Mouse (Mus musculus) C2C12 (cell line): Measurements from ENCODE around the gene Erp27. TPM values are rescaled to one million over a fixed set of nuclear protein-coding genes. Genes with fewer than 3 reads are reported as not detected.

Source experiments
- H3K27me3 ChIP-seq: one replicate; pipeline ENCODE4 v1.6.1; 2011; ENCODE audit not compliant: control insufficient read depth, insufficient read depth, insufficient read length
- H3K36me3 ChIP-seq: one replicate; pipeline ENCODE4 v1.6.1; 2011; ENCODE audit not compliant: control insufficient read depth, insufficient read depth
- H3K4me3 ChIP-seq: one replicate; pipeline ENCODE4 v1.5.1; 2011; ENCODE audit warnings: mild to moderate bottlenecking, control low read depth; ENCODE audit not compliant: poor library complexity, insufficient read depth, severe bottlenecking
- H3K79me2 ChIP-seq: one replicate; pipeline ENCODE4 v1.6.1; 2011; ENCODE audit not compliant: control insufficient read depth, insufficient read depth
- H3K79me3 ChIP-seq: one replicate; pipeline ENCODE4 v1.6.1; 2011; ENCODE audit warnings: low read depth, control low read depth
- H3ac ChIP-seq: one replicate; pipeline ENCODE3; 2011; ENCODE audit warnings: low read depth; ENCODE audit not compliant: control insufficient read depth, insufficient read length
- CEBPB ChIP-seq: IDR thresholded peaks from one replicate; pipeline ENCODE4 v1.6.1; 2011; ENCODE audit warnings: low read depth, mild to moderate bottlenecking, control low read depth, moderate library complexity
- CTCF ChIP-seq: IDR thresholded peaks from one replicate; pipeline ENCODE4 v1.5.1; 2011; ENCODE audit not compliant: control insufficient read depth, insufficient read depth, insufficient read length
- FOSL1 ChIP-seq: IDR thresholded peaks from one replicate; pipeline ENCODE4 v1.8.0; 2011; ENCODE audit warnings: mild to moderate bottlenecking, low read length; ENCODE audit not compliant: poor library complexity, insufficient read depth, severe bottlenecking
- MAX ChIP-seq: IDR thresholded peaks from one replicate; pipeline ENCODE4 v1.6.1; 2011; ENCODE audit warnings: mild to moderate bottlenecking, control low read depth
- MYOD1 ChIP-seq: IDR thresholded peaks from one replicate; pipeline ENCODE4 v1.6.1; 2011; ENCODE audit warnings: low read depth; ENCODE audit not compliant: control insufficient read depth, insufficient read length
- MYOG ChIP-seq: IDR thresholded peaks from one replicate; pipeline ENCODE4 v1.6.1; 2011; ENCODE audit not compliant: control insufficient read depth, insufficient read length; ENCODE audit errors: extremely low read depth
- USF1 ChIP-seq: IDR thresholded peaks from one replicate; pipeline ENCODE4 v1.6.1; 2011; ENCODE audit warnings: low read depth, mild to moderate bottlenecking, control low read depth, moderate library complexity
- polyA plus RNA-seq: library from polyadenylated mRNA; unstranded; fragments of >200 nt; fragmentation: generic; extraction: Trizol; gene quantifications from one replicate; pipeline ENCODE4 v1.2.1, GENCODE M21; 2012; ENCODE audit warnings: missing spikeins

Gene Erp27
- polyA plus RNA-seq, 1 experiment, result 0.04 TPM

GRCm38 (mm10) chr6:136910247-136910890 lies 11.6 kb downstream of the Erp27 start:
- no peaks in the 10 kb centered on the region for H3K79me3 ChIP-seq
- no peak overlapping the region for H3K4me3 ChIP-seq
- no peak overlapping the region for H3ac ChIP-seq
- TF ChIP-seq CTCF, result no peak
- no peak for TF ChIP-seq CEBPB
- TF ChIP-seq MYOD1, result no peak
- TF ChIP-seq FOSL1, result no peak
- no peak for TF ChIP-seq MYOG
- no peak for TF ChIP-seq USF1
- TF ChIP-seq MAX, result no peak
- no peaks in the 10 kb centered on the region for H3K27me3 ChIP-seq
- H3K36me3 ChIP-seq, result no peaks in the 10 kb centered on the region
- H3K79me2 ChIP-seq, result no peaks in the 10 kb centered on the region

DNA sequence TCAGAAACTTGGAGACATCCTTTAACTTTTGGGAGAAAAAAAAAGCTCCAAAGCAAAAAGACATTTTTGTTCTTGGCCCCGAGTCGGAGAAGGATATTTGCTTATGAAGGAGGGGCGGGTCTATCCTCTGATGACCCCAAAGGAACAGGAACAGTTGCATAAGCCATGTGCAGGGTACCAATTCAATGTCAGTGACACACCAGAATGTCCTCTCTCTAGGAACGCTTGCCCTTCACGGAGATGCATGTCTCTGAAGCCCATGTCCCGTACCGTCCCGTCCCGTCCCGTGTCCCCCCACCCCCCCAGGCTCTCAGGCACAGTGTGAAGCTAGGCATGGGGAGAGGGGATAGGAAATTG lies 15.1 kb downstream of the Erp27 start:
- Histone ChIP-seq H3K36me3 (no peaks in the 10 kb centered on the region), H3K4me3 (no peak overlapping the region), H3ac (no peak overlapping the region), H3K79me3 (no peaks in the 10 kb centered on the region), H3K27me3 (no peaks in the 10 kb centered on the region), H3K79me2 (no peaks in the 10 kb centered on the region)
- TF ChIP-seq MAX, result no peak
- no peak for TF ChIP-seq MYOD1
- no peak for TF ChIP-seq USF1
- TF ChIP-seq MYOG, result no peak
- no peak for TF ChIP-seq CEBPB
- TF ChIP-seq CTCF, result no peak
- no peak for TF ChIP-seq FOSL1

- H3K36me3 ChIP-seq, result no peaks in the 10 kb centered on the region
- no peak for TF ChIP-seq CTCF
- no peak for TF ChIP-seq MYOD1
- no peak for TF ChIP-seq FOSL1
- TF ChIP-seq USF1, result no peak
- TF ChIP-seq MYOG, result no peak
- no peak for TF ChIP-seq MAX
- TF ChIP-seq CEBPB, result no peak
- H3K79me3 ChIP-seq, result no peaks in the 10 kb centered on the region
- no peaks in the 10 kb centered on the region for H3K27me3 ChIP-seq
- H3K79me2 ChIP-seq, result no peaks in the 10 kb centered on the region
- no peak overlapping the region for H3ac ChIP-seq
- no peak overlapping the region for H3K4me3 ChIP-seq
These were observed 15.6 kb downstream of the Erp27 start for GRCm38 (mm10) chr6:136906283-136906936.

DNA sequence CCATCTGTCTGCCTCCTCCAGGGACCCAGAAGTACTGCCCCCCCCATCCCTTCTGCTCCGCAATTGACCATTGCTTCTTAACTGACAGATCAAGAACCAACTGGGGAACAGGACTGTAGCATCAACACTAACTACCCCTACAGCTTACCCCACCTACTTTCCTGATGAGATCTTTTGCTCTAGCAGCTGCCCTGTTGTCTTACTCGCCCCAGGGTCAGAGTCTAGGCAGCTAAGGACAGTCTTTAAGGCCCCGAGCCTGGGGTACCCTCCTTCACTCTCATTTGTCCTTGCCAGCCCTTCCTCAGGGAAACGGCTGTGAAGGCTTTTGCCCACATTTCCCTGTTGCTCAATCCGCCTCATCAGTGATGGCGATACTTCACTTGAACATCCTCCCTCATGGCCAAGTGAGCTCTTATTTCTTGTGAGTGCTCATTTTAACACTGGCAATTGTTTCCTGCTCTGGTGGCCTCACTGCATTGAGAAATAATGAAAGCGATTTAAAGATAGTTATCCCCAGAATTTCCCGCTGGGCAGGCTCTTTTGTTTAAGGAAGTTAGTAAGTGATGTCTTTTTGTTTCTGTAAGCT lies 18.0 kb downstream of the Erp27 start:
- no peak overlapping the region for H3K4me3 ChIP-seq
- H3K79me2 ChIP-seq, result no peaks in the 10 kb centered on the region
- H3K27me3 ChIP-seq, result no peaks in the 10 kb centered on the region
- H3K36me3 ChIP-seq, result no peaks in the 10 kb centered on the region
- no peak overlapping the region for H3ac ChIP-seq
- TF ChIP-seq MAX (no peak), MYOG (no peak), USF1 (no peak), CEBPB (peak; percentile 43), CTCF (no peak), MYOD1 (peak; percentile 30), FOSL1 (no peak)
- no peaks in the 10 kb centered on the region for H3K79me3 ChIP-seq

- H3K79me2 ChIP-seq, result no peaks in the 10 kb centered on the region
- H3K79me3 ChIP-seq, result no peaks in the 10 kb centered on the region
- H3K36me3 ChIP-seq, result no peaks in the 10 kb centered on the region
- no peaks in the 10 kb centered on the region for H3K27me3 ChIP-seq
- no peak for TF ChIP-seq MAX
- no peak for TF ChIP-seq USF1
- no peak overlapping the region for H3ac ChIP-seq
- no peak overlapping the region for H3K4me3 ChIP-seq
These were observed 19.5 kb downstream of the Erp27 start for GRCm38 (mm10) chr6:136902527-136902926.

GRCm38 (mm10) chr6:136901010-136901409 lies 21.0 kb downstream of the Erp27 start:
- Histone ChIP-seq H3K79me3 (no peaks in the 10 kb centered on the region), H3K27me3 (no peaks in the 10 kb centered on the region), H3K4me3 (no peak overlapping the region), H3K36me3 (no peaks in the 10 kb centered on the region), H3ac (no peak overlapping the region), H3K79me2 (no peaks in the 10 kb centered on the region)
- TF ChIP-seq USF1, result no peak
- no peak for TF ChIP-seq CEBPB
